Mouse (Mus musculus) brain, embryonic 14.5 days (tissue): Measurements from ENCODE around the gene A630023A22Rik.

ENCODE experiments used
- CTCF ChIP-seq: fragments of 200-500 bp; IDR thresholded peaks from 2 replicates; pipeline ENCODE4 v1.5.1; 2012; ENCODE audit warnings: inconsistent platforms, mild to moderate bottlenecking, moderate library complexity, borderline replicate concordance; ENCODE audit not compliant: insufficient read depth, insufficient read length; ENCODE audit errors: extremely low read depth
- POLR2A ChIP-seq: fragments of 200-500 bp; IDR thresholded peaks from 2 replicates; pipeline ENCODE4 v1.6.1; 2012; ENCODE audit warnings: mild to moderate bottlenecking, inconsistent platforms, borderline replicate concordance; ENCODE audit not compliant: poor library complexity, insufficient read depth, insufficient read length, severe bottlenecking; ENCODE audit errors: extremely low read depth

DNA sequence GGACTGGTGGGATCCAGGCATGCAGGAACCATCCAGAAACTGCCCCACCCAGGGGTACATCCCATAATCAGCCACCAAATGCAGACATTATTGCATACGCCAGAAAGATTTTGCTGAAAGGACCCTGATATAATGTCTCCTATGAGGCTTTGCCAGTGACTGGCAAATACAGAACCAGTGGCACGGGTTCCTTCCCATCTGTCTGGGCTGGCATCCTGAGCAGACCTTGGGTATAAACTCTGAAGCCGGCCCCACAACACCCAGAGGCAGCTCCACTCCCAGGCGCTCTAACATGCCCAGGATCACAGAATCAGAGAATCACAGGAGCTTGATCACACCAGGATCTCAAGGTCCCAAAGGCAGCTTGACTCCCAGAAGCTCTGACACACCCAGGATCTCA lies 11.8 kb upstream of the A630023A22Rik start:
- no peak for TF ChIP-seq CTCF
- no peak for TF ChIP-seq POLR2A
